Mouse (Mus musculus): ENCODE measurements around the gene 4930519G04Rik. TPM values are rescaled to one million over a fixed set of nuclear protein-coding genes. Genes with fewer than 3 reads are reported as not detected.

4930519G04Rik gene
- polyA plus RNA-seq, 1 experiment from 2014 or later = not detected

DNA sequence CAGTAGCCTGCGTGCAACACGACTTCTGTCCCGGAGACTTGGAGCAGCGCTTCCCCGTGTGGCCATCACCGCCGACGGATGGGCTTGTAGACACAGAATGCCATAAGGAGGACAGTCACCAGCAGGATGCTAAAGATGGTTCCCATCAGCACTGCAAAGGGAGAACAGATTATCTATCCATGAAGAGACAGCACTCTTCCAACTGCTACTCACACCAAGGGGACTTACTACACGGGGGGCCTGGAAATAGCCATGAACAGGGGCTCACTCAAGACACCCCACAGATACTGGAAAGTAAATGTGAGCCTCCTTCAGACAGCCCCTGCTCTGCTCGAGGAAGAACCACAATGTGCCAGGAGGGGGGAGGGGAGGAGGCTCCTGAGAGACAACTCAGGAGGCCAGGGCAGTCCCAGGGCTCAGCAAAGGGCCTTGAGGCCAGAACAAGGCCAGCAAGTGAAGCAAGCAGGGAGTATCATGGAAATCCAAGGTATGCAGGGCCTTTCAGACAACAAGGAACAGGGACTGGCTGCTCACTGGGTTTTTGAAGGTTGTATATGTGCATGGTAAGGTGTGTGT lies 44.2 kb upstream of the 4930519G04Rik start:
- Histone ChIP-seq H3K36me3 (ENCODE audit: control insufficient read depth, insufficient read depth, low read length) (peaks cover 6% of the 10 kb centered on the region; the same call in 1 of the 2 replicates), H3K4me3 (ENCODE audit: low read depth, low read length) (no peak overlapping the region), H3K27ac (ENCODE audit: low read length) (no peak overlapping the region), H3K9me3 (replicated peaks; ENCODE audit: control insufficient read depth, low read length, poor library complexity, severe bottlenecking) (no peaks in the 10 kb centered on the region), H3K27me3 (ENCODE audit: control insufficient read depth, insufficient read depth, low read depth, low read length) (no peaks in the 10 kb centered on the region), H3K4me1 (ENCODE audit: control insufficient read depth, insufficient read depth, low read length) (peaks cover 12% of the 10 kb centered on the region), H3K4me2 (ENCODE audit: low read length) (no peak overlapping the region), H3K9ac (ENCODE audit: low read depth, low read length) (no peak overlapping the region)
- 79% methylated on average over 10 of the region's 10 CpGs for WGBS
- ATAC-seq = no peak

DNA sequence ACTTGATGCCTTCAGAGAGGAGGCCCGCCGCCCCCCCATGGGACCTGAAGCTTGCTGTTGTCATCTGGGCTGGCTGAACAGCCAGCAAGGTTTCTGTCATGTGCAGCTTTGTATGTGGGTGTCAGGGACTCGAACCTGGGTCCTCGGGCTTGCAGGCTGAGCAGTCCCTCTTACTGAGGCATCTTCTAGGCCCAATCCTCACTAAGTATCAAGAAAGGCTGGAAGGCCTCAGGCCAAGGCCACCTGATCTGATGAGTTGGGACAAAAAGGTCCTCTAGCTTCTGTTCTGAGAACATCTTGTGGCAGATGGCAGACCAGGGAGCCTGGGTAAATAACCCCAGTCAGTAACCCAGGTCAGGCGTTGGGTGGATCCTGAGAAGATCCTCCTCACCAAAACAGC lies 43.6 kb upstream of the 4930519G04Rik start:
- no peak overlapping the region for H3K9ac ChIP-seq (ENCODE audit: low read depth, low read length)
- no peaks in the 10 kb centered on the region for H3K27me3 ChIP-seq (ENCODE audit: control insufficient read depth, insufficient read depth, low read depth, low read length)
- no peak overlapping the region for H3K4me2 ChIP-seq (ENCODE audit: low read length)
- peaks cover 12% of the 10 kb centered on the region for H3K4me1 ChIP-seq (ENCODE audit: control insufficient read depth, insufficient read depth, low read length)
- 96% methylated on average over 5 of the region's 5 CpGs for WGBS
- no peak overlapping the region for H3K4me3 ChIP-seq (ENCODE audit: low read depth, low read length)
- 0 out of 2 replicates have a peak, but pooled peaks cover 4% of the 10 kb centered on the region for H3K36me3 ChIP-seq (ENCODE audit: control insufficient read depth, insufficient read depth, low read length)
- no peak overlapping the region for H3K27ac ChIP-seq (ENCODE audit: low read length)
- no peaks in the 10 kb centered on the region for H3K9me3 ChIP-seq (replicated peaks; ENCODE audit: control insufficient read depth, low read length, poor library complexity, severe bottlenecking)
- no peak for ATAC-seq

DNA sequence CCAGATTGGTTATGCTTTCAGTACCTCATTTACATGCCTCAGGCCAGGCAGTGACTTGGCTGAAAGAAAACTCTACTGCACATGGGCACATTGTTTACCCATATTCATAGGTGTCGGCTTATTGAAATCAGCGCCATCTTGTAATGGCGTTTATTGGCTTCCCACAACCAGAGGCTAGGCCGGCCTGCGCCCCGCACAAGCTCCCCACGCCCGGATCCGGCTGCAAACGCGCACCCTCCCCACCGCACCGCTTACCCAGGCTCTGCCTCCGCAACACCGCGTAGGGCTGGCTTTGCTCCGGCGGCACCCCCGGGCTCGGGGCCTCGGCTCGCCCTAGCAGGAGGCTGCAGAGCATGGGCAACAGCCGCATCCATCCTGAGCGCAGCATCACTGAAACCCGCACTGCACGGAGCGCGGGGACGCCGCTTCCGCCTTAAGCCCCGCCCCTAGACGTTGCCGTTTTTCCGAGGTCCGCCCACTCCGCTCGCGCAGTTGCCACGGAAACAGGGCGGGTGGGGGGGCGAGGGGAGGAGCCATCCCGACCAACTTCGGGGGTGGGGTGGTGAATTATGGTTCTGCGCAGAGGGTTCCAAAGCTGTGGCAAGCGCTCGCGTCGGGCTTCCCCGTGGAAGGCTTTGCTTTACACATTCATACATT lies 39.8 kb upstream of the 4930519G04Rik start:
- Histone ChIP-seq H3K4me2 (ENCODE audit: low read length) (peak overlapping the region; percentile 72), H3K4me1 (ENCODE audit: control insufficient read depth, insufficient read depth, low read length) (peaks cover 9% of the 10 kb centered on the region), H3K36me3 (ENCODE audit: control insufficient read depth, insufficient read depth, low read length) (0 out of 2 replicates have a peak, but pooled peaks cover under 1% of the 10 kb centered on the region), H3K9me3 (replicated peaks; ENCODE audit: control insufficient read depth, low read length, poor library complexity, severe bottlenecking) (no peaks in the 10 kb centered on the region), H3K27me3 (ENCODE audit: control insufficient read depth, insufficient read depth, low read depth, low read length) (no peaks in the 10 kb centered on the region), H3K4me3 (ENCODE audit: low read depth, low read length) (peak overlapping the region; percentile 86), H3K9ac (ENCODE audit: low read depth, low read length) (peak overlapping the region; percentile 96), H3K27ac (ENCODE audit: low read length) (peak overlapping the region; percentile 98)
- under 1% methylated on average over 50 of the region's 50 CpGs for WGBS
- peak; percentile 97 for ATAC-seq

DNA sequence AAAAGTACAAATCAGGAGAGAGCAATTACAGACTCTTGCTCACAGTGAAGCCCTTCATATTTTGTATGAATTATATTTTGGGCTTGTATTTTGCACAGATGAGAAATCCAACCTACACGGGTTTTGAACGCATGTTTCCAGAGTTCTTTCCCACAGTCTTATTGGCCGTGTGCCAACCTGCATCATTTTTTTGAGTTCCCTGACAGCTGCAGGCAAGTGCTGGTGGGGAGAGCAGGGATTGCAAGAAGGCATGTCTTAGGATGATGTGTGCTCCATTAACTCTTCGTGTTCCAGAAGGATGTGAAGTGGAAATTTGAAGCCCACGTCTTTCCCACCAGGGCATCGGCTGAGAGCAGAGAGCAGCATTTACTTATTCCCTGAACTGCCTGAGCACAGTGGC lies 36.9 kb upstream of the 4930519G04Rik start:
- peaks cover 9% of the 10 kb centered on the region for H3K4me1 ChIP-seq (ENCODE audit: control insufficient read depth, insufficient read depth, low read length)
- no peak overlapping the region for H3K4me2 ChIP-seq (ENCODE audit: low read length)
- WGBS = 69% methylated on average over 6 of the region's 6 CpGs
- no peak overlapping the region for H3K9ac ChIP-seq (ENCODE audit: low read depth, low read length)
- H3K36me3 ChIP-seq (ENCODE audit: control insufficient read depth, insufficient read depth, low read length) = no peaks in the 10 kb centered on the region; the same call in 1 of the 2 replicates
- H3K27me3 ChIP-seq (ENCODE audit: control insufficient read depth, insufficient read depth, low read depth, low read length) = no peaks in the 10 kb centered on the region
- no peaks in the 10 kb centered on the region for H3K9me3 ChIP-seq (replicated peaks; ENCODE audit: control insufficient read depth, low read length, poor library complexity, severe bottlenecking)
- H3K4me3 ChIP-seq (ENCODE audit: low read depth, low read length) = no peak overlapping the region
- no peak overlapping the region for H3K27ac ChIP-seq (ENCODE audit: low read length)
- no peak for ATAC-seq

DNA sequence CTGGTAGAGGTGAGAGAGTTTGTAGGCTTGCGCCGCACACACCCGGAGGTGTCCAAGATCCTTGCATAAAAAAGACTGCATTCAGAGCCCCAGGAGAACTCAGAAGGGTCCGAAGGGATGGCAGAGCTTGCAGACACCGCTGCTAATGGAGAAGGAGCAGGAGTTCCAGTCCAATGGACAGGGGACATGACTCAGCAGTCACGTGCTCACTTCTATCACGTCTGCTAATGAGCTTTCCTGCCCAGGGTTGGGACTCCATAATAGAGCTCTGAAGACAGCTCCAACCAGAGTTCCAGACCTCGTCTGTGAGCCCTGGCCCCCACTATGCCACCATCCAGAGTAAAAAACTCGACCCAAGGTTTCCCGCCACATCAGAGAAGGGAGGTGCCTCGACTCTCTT lies 35.3 kb upstream of the 4930519G04Rik start:
- Histone ChIP-seq H3K36me3 (ENCODE audit: control insufficient read depth, insufficient read depth, low read length) (no peaks in the 10 kb centered on the region; the same call in 1 of the 2 replicates), H3K27me3 (ENCODE audit: control insufficient read depth, insufficient read depth, low read depth, low read length) (no peaks in the 10 kb centered on the region), H3K4me1 (ENCODE audit: control insufficient read depth, insufficient read depth, low read length) (peaks cover 3% of the 10 kb centered on the region; the same call in 1 of the 2 replicates), H3K4me3 (ENCODE audit: low read depth, low read length) (no peak overlapping the region), H3K27ac (ENCODE audit: low read length) (no peak overlapping the region), H3K9ac (ENCODE audit: low read depth, low read length) (no peak overlapping the region), H3K4me2 (ENCODE audit: low read length) (no peak overlapping the region), H3K9me3 (replicated peaks; ENCODE audit: control insufficient read depth, low read length, poor library complexity, severe bottlenecking) (no peaks in the 10 kb centered on the region)
- 77% methylated on average over 11 of the region's 11 CpGs for WGBS
- ATAC-seq = no peak

DNA sequence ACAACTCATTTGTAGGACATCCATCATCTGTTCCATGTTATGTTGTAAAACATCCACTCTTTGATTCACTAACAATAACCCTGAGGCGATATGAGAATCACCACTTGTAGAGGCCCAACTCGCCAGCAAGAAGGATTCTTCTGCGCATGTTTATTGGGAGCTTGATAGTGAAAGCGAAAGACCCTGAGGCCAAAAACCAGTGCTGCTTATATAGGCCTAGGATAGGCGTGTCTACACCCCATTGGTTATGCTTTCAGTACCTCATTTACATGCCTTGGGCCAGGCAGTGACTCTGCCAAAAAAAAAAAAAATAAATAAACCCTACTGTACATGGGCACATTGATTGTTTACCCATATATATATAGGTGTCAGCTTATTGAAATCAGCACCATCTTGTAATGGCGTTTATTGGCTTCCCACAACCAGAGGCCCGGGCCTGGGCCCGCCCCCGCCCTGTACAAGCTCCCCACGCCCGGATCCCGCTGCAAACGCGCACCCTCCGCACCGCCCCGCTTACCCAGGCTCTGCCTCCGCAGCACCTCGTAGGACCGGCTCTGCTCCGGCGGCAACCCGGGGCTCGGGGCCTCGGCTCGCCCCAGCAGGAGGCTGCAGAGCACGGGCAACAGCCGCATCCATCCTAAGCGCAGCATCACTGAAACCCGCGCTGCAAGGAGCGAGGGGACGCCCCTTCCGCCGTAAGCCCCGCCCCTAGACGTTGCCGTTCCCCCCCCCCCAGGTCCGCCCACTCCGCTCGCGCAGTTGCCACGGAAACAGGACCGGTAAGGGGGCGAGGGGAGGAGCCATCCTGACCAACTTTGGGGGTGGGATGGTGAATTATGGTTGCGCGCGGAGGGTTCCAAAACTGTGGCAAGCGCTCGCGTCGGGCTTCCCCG lies 30.4 kb upstream of the 4930519G04Rik start, which contains the start of gene 1500011B03Rik:
1500011B03Rik (minus strand) TSS at position 673 of the 893 bp plus-strand sequence.
- H3K4me3 ChIP-seq (ENCODE audit: low read depth, low read length) = peak within 1 kb of the TSS; percentile 50
- peaks cover 3% of the 10 kb centered on the region; the same call in 1 of the 2 replicates for H3K4me1 ChIP-seq (ENCODE audit: control insufficient read depth, insufficient read depth, low read length)
- H3K9me3 ChIP-seq (replicated peaks; ENCODE audit: control insufficient read depth, low read length, poor library complexity, severe bottlenecking) = no peaks in the 10 kb centered on the region
- 7% methylated on average over 48 of the region's 53 CpGs for WGBS
- H3K9ac ChIP-seq (ENCODE audit: low read depth, low read length) = peak within 1 kb of the TSS; percentile 65
- peak within 1 kb of the TSS; percentile 78 for H3K27ac ChIP-seq (ENCODE audit: low read length)
- H3K4me2 ChIP-seq (ENCODE audit: low read length) = peak within 1 kb of the TSS; percentile 57
- peak; percentile 89 for ATAC-seq
- no peaks in the 10 kb centered on the region; the same call in 1 of the 2 replicates for H3K36me3 ChIP-seq (ENCODE audit: control insufficient read depth, insufficient read depth, low read length)
- no peaks in the 10 kb centered on the region for H3K27me3 ChIP-seq (ENCODE audit: control insufficient read depth, insufficient read depth, low read depth, low read length)

DNA sequence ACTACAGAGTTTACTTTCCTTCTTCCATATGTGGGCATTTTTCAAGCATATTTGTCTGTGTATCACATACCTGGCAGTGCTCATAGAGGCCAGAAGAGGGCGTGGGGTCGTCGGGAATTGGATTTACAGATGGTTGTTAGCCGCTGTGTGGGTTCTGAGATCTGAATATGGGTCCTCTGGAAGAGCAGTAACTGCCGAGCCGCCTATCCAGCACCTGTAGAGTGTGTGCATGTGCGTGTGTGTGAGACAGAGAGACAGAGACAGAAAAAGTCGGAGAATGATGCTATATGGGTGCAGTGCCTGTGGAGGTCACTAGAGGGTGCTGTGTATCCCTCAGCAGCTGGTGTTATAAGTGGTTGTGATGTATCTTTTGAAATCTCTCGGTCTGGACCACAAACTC lies 29.3 kb upstream of the 4930519G04Rik start:
- WGBS = 16% methylated on average over 9 of the region's 9 CpGs
- Histone ChIP-seq H3K4me3 (ENCODE audit: low read depth, low read length) (no peak overlapping the region), H3K4me1 (ENCODE audit: control insufficient read depth, insufficient read depth, low read length) (peaks cover 3% of the 10 kb centered on the region; the same call in 1 of the 2 replicates), H3K27me3 (ENCODE audit: control insufficient read depth, insufficient read depth, low read depth, low read length) (no peaks in the 10 kb centered on the region), H3K36me3 (ENCODE audit: control insufficient read depth, insufficient read depth, low read length) (no peaks in the 10 kb centered on the region; the same call in 1 of the 2 replicates), H3K27ac (ENCODE audit: low read length) (no peak overlapping the region), H3K9me3 (replicated peaks; ENCODE audit: control insufficient read depth, low read length, poor library complexity, severe bottlenecking) (no peaks in the 10 kb centered on the region), H3K4me2 (ENCODE audit: low read length) (peak overlapping the region; percentile 29; the same call in 1 of the 2 replicates), H3K9ac (ENCODE audit: low read depth, low read length) (no peak overlapping the region)
- ATAC-seq = peak; percentile 15; the same call in 1 of the 2 replicates

DNA sequence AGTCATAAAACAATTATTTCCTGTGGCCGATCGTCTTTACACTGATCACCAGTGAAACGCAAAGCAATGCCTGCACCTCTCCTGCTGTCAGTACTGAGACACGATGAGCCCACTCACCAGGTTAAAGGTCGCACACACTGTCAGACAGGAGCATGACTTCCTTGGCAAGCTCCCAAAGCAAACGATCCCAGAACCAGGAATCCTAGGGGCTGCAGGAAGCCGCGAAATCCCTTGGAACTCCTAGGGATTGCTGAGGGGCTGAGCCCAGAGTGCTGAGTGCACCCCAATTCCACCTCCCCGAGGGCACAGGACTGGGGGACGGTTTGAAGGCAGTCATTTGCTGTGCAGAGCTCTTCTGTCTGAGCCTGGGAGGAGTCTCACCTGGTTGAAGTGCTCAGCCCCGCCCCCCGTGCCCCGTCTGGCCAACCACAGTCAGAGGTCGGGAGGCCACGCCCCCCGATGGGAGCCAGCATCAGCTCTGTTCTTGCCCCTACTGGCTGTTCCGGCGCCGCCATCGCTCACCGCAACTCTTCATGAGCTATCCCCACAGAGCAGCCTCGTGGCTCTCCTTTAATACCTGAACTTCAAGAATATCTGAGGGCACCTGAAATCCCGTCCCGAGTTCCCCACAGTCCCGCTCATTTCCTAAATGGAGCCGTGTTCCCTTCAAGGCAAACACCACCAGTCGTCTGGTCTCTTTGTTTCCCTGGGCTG lies 27.3 kb upstream of the 4930519G04Rik start:
- peak overlapping the region; percentile 49 for H3K4me2 ChIP-seq (ENCODE audit: low read length)
- H3K27me3 ChIP-seq (ENCODE audit: control insufficient read depth, insufficient read depth, low read depth, low read length) = no peaks in the 10 kb centered on the region
- WGBS = 10% methylated on average over 27 of the region's 27 CpGs
- ATAC-seq = peak; percentile 64
- H3K9ac ChIP-seq (ENCODE audit: low read depth, low read length) = peak overlapping the region; percentile 59
- no peaks in the 10 kb centered on the region for H3K9me3 ChIP-seq (replicated peaks; ENCODE audit: control insufficient read depth, low read length, poor library complexity, severe bottlenecking)
- H3K27ac ChIP-seq (ENCODE audit: low read length) = peak overlapping the region; percentile 73
- peaks cover 3% of the 10 kb centered on the region; the same call in 1 of the 2 replicates for H3K4me1 ChIP-seq (ENCODE audit: control insufficient read depth, insufficient read depth, low read length)
- H3K4me3 ChIP-seq (ENCODE audit: low read depth, low read length) = peak overlapping the region; percentile 24
- no peaks in the 10 kb centered on the region for H3K36me3 ChIP-seq (ENCODE audit: control insufficient read depth, insufficient read depth, low read length)

Measured in midbrain, embryonic 16.5 days (tissue).